Mouse (Mus musculus) neural tube, embryonic 12.5 days (tissue): ENCODE measurements around the gene Gne. TPM values are rescaled to one million over a fixed set of nuclear protein-coding genes. Genes with fewer than 3 reads are reported as not detected.
A peak's percentile ranks its signal among the peaks of the same experiment; 100 is the strongest.

Experiments
- ATAC-seq: fragments of 200-750 bp; cut with Nextera tagmentation; 2 replicates; pipeline ENCODE4 v1.8.0; 2017; ENCODE audit warnings: low read depth, mild to moderate bottlenecking, moderate TSS enrichment, moderate library complexity; ENCODE audit not compliant: low FRiP score
- H3K27ac ChIP-seq: fragments of 300-500 bp; sonication (generic); 2 replicates; pipeline ENCODE4 v1.5.1; 2016
- H3K27me3 ChIP-seq: fragments of 300-500 bp; sonication (generic); replicated peaks from 2 replicates; pipeline ENCODE4 v1.6.1; 2016; ENCODE audit warnings: mild to moderate bottlenecking
- H3K36me3 ChIP-seq: fragments of 300-500 bp; sonication (generic); 2 replicates; pipeline ENCODE4 v1.6.1; 2016; ENCODE audit warnings: mild to moderate bottlenecking
- H3K4me1 ChIP-seq: fragments of 300-500 bp; sonication (generic); 2 replicates; pipeline ENCODE4 v1.6.1; 2016
- H3K4me2 ChIP-seq: fragments of 300-500 bp; sonication (generic); replicated peaks from 2 replicates; pipeline ENCODE4 v1.6.1; 2016; ENCODE audit warnings: mild to moderate bottlenecking
- H3K4me3 ChIP-seq: fragments of 300-500 bp; sonication (generic); 2 replicates; pipeline ENCODE4 v1.5.1; 2016
- H3K9ac ChIP-seq: fragments of 300-500 bp; sonication (generic); 2 replicates; pipeline ENCODE4 v1.6.1; 2016; ENCODE audit warnings: mild to moderate bottlenecking
- H3K9me3 ChIP-seq: fragments of 300-500 bp; sonication (generic); 2 replicates; pipeline ENCODE4 v1.6.1; 2016; ENCODE audit warnings: mild to moderate bottlenecking
- WGBS: fragments of 180-500 bp; shearing (Covaris S2); methylation state at CpG from one replicate; pipeline ENCODE4 v1.1.7; 2016; 5-methylcytosine and 5-hydroxymethylcytosine counted together
- polyA plus RNA-seq: library from polyadenylated mRNA; unstranded; fragments of >200 nt; fragmentation: Nextera tagmentation; extraction: Ambion mirVana; gene quantifications from 2 replicates; pipeline ENCODE4 v1.2.1, GENCODE M21; 2016

The Gne gene
- 21.8 and 27.4 TPM in 2 replicates for polyA plus RNA-seq

DNA sequence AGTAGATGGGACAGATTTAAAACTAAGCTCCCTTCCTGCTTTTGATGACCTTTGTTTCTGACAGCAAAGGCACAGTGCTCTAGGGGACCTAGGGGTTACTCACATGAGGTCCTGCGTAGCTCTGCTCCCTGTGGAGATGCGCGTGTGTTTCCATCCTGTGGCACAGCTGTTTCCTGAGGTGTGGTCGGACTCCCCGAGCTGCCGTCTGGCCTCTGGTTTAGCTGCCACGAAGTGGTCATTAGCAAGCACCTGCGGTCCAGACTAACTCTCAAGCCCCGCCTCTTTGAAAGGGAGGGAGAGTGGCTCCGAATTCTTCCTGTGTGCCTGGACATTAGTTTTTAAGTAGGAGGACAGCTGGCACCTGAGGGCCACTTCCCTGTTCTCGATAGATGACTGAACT is at the start of gene Gne:
Gene Gne, minus strand, starts transcription at position 233 of the 400 bp plus-strand sequence.
- no peak for ATAC-seq
- Histone ChIP-seq H3K27ac (no peak within 1 kb of the TSS), H3K9me3 (no peaks in the 10 kb centered on the region), H3K4me1 (no peaks in the 10 kb centered on the region), H3K36me3 (no peaks in the 10 kb centered on the region), H3K4me2 (no peak within 1 kb of the TSS), H3K9ac (no peak within 1 kb of the TSS), H3K4me3 (no peak within 1 kb of the TSS), H3K27me3 (no peaks in the 10 kb centered on the region)
- 17% methylated on average over 11 of the region's 11 CpGs for WGBS

GRCm38 (mm10) chr4:44126805-44127204 is 42.8 kb upstream of the Gne start:
- H3K4me1 ChIP-seq, result no peaks in the 10 kb centered on the region
- H3K9ac ChIP-seq, result no peak overlapping the region
- no peaks in the 10 kb centered on the region for H3K27me3 ChIP-seq
- ATAC-seq, result no peak
- H3K36me3 ChIP-seq, result peaks cover 68% of the 10 kb centered on the region
- no peak overlapping the region for H3K4me2 ChIP-seq
- WGBS, result 95% methylated on average over 12 of the region's 12 CpGs
- no peak overlapping the region for H3K4me3 ChIP-seq
- no peak overlapping the region for H3K27ac ChIP-seq
- no peaks in the 10 kb centered on the region for H3K9me3 ChIP-seq

DNA sequence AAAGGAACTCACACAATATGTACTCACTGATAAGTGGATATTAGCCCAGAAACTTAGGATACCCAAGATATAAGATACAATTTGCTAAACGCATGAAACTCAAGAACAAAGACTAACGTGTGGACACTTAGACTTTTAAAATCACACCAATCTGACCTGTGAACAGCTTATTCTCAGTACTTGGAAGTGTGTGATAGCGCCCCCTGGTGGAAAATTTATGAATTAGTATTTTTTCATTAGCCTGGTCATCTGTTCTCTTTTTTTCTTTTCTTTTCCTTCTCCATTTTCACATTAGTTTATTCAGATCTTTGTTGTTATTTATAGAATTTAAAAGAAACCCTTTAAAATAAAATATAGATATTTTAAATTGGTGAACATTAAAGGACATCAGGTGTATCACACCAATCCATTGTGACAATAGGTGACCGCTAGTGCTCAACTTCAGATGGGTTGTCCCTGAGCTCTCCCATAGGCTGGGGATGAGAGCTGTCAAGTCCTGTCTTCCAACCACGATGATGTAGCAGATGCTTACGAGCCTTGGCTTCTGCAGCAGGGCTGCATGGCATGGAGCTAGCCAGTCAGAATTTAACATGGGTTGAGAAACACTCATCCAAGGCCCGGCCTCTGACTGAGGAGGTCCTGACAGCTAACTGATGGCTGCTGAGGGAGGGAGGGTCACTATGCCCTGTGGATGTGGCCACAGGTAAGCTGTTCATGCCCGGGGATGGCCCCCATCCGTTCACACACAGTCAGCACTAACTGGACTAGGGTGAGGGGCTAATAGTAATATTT is 35.6 kb upstream of the Gne start:
- Histone ChIP-seq H3K4me2 (no peak overlapping the region), H3K27me3 (no peaks in the 10 kb centered on the region), H3K9me3 (no peaks in the 10 kb centered on the region), H3K36me3 (peaks cover 8% of the 10 kb centered on the region; the same call in 1 of the 2 replicates), H3K9ac (no peak overlapping the region), H3K4me3 (no peak overlapping the region), H3K4me1 (no peaks in the 10 kb centered on the region), H3K27ac (no peak overlapping the region)
- 54% methylated on average over 9 of the region's 9 CpGs for WGBS
- no peak for ATAC-seq

DNA sequence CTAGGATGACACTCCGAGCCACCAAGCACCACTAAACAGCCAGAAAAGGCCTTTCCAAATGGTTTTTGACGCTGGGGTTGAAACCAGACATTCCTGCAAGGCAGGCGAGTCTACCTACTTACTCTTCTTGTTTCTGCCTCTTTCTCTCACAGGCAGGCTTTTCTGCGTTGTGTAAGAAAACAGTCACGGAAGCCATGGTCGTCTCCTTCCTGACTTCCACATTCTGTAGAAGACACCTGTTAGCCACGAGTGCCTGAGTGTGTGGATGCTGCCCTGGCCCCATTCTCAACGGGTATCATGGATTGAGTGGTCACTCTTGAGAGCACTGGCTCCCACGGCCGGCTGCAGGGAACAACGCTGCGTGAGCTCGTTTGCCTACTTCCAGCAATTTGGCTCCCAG is 31.1 kb upstream of the Gne start:
- no peak for ATAC-seq
- H3K27me3 ChIP-seq, result no peaks in the 10 kb centered on the region
- no peak overlapping the region for H3K27ac ChIP-seq
- no peak overlapping the region for H3K4me3 ChIP-seq
- WGBS, result 87% methylated on average over 13 of the region's 13 CpGs
- H3K9ac ChIP-seq, result no peak overlapping the region
- H3K4me2 ChIP-seq, result no peak overlapping the region
- H3K4me1 ChIP-seq, result no peaks in the 10 kb centered on the region
- no peaks in the 10 kb centered on the region for H3K9me3 ChIP-seq
- H3K36me3 ChIP-seq, result no peaks in the 10 kb centered on the region

DNA sequence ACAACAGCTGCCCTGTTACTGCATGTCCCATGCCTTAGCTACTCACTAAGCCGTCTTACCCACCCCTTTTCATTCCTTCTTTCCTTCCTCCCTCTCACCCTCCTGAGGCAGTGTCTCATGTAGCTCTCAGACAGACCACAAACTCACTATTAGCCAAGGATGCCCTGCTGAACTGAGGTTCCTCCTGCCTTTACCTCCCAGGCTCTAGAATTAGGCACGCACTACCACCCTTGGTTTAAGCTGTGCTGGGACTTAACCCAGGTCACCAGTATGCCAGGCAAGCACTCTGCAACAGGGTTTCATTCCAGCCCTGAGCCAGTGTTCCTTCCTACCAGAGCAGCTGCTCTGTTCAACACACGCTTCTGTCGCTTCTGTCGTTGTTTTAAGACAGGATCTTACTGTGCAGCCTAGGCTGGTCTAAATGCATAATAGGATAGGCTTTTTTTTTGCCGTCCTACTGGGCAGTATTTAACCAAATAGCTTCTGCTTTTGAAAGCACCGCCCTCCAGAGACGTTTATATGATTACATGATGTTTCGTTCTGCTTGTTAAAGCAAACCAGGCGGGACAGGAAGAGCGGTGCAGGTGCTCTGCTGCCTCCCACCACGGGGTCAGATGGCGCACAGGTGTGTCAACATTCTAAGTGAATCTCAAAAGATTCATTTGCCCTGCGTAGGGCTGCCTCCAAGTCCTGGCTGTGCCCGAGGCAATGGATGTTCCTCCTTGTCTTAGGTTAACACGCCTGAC is 29.6 kb upstream of the Gne start:
- Histone ChIP-seq H3K4me1 (no peaks in the 10 kb centered on the region), H3K36me3 (no peaks in the 10 kb centered on the region), H3K9me3 (no peaks in the 10 kb centered on the region), H3K4me3 (no peak overlapping the region), H3K9ac (no peak overlapping the region), H3K27ac (no peak overlapping the region), H3K4me2 (no peak overlapping the region), H3K27me3 (no peaks in the 10 kb centered on the region)
- 47% methylated on average over 16 of the region's 16 CpGs for WGBS
- no peak for ATAC-seq

GRCm38 (mm10) chr4:44112741-44113140 is 28.8 kb upstream of the Gne start:
- 34% methylated on average over 4 of the region's 4 CpGs for WGBS
- Histone ChIP-seq H3K27me3 (no peaks in the 10 kb centered on the region), H3K36me3 (no peaks in the 10 kb centered on the region), H3K4me2 (no peak overlapping the region), H3K27ac (no peak overlapping the region), H3K4me1 (no peaks in the 10 kb centered on the region), H3K4me3 (no peak overlapping the region), H3K9ac (no peak overlapping the region), H3K9me3 (no peaks in the 10 kb centered on the region)
- ATAC-seq, result no peak

- Histone ChIP-seq H3K27me3 (no peaks in the 10 kb centered on the region), H3K9me3 (no peaks in the 10 kb centered on the region), H3K9ac (no peak overlapping the region), H3K4me2 (no peak overlapping the region), H3K27ac (no peak overlapping the region), H3K4me3 (no peak overlapping the region), H3K36me3 (no peaks in the 10 kb centered on the region), H3K4me1 (no peaks in the 10 kb centered on the region)
- 56% methylated on average over 7 of the region's 7 CpGs for WGBS
- ATAC-seq, result no peak
Observed at GRCm38 (mm10) chr4:44110771-44111170, 26.8 kb upstream of the Gne start.

GRCm38 (mm10) chr4:44108297-44108696 is 24.3 kb upstream of the Gne start:
- no peak overlapping the region for H3K4me3 ChIP-seq
- no peak for ATAC-seq
- H3K27me3 ChIP-seq, result no peaks in the 10 kb centered on the region
- WGBS, result 88% methylated on average over 6 of the region's 6 CpGs
- no peaks in the 10 kb centered on the region for H3K36me3 ChIP-seq
- H3K9ac ChIP-seq, result no peak overlapping the region
- H3K4me2 ChIP-seq, result no peak overlapping the region
- H3K27ac ChIP-seq, result no peak overlapping the region
- H3K9me3 ChIP-seq, result no peaks in the 10 kb centered on the region
- H3K4me1 ChIP-seq, result peaks cover 11% of the 10 kb centered on the region

DNA sequence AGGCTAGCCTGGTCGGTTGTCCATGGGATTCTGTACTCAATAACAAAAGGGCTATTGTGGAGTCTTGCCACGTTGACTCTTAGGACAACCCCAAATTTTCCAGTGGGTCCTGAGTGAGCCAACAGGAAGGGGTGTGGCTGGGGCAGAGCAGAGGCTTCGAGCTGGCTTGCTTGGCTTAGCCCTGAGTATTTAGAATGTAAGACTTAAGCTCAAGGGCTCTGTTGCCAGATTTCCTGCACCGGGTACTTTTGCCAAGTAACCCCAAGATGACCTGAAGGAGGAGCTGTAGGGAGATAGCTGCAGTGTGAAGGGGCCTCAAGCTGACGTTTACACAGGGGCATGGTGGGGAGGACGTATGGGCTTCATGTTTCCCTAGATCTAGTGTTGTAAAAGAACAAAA is 23.4 kb upstream of the Gne start:
- H3K4me3 ChIP-seq, result no peak overlapping the region
- no peak for ATAC-seq
- WGBS, result 44% methylated on average over 6 of the region's 6 CpGs
- H3K27ac ChIP-seq, result no peak overlapping the region
- peaks cover 15% of the 10 kb centered on the region for H3K4me1 ChIP-seq
- H3K36me3 ChIP-seq, result no peaks in the 10 kb centered on the region
- H3K27me3 ChIP-seq, result no peaks in the 10 kb centered on the region
- H3K4me2 ChIP-seq, result no peak overlapping the region
- H3K9me3 ChIP-seq, result no peaks in the 10 kb centered on the region
- no peak overlapping the region for H3K9ac ChIP-seq

DNA sequence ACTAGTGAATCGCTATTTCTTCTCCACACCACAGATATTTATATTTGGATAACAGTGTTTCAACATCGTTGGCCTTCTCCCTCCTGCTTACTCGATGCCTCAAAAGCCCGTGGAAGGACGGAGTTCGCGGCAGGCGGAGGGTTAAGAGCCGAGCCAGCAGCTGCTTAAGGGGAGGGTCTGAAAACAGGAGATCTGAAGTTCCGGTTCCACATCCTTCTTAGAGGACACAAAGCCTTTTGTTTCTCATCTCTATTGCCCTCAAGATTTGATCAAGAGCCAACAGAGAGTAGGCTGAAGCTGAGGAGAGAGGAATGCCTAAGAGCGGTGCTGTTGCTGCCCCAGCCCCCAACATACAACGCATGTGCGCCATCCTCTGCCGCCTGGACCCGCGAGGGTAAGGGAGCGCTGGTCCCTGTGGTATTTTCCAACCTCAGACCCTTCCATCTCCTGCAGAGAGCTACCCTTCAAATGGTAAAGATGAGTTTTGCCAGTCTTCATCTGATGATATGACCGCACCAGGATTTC is 22.4 kb upstream of the Gne start:
- H3K27me3 ChIP-seq, result no peaks in the 10 kb centered on the region
- H3K27ac ChIP-seq, result no peak overlapping the region
- no peak for ATAC-seq
- 36% methylated on average over 18 of the region's 18 CpGs for WGBS
- H3K4me2 ChIP-seq, result peak overlapping the region; percentile 30
- peaks cover 15% of the 10 kb centered on the region for H3K4me1 ChIP-seq
- no peak overlapping the region for H3K4me3 ChIP-seq
- no peaks in the 10 kb centered on the region for H3K9me3 ChIP-seq
- H3K36me3 ChIP-seq, result no peaks in the 10 kb centered on the region
- H3K9ac ChIP-seq, result no peak overlapping the region

DNA sequence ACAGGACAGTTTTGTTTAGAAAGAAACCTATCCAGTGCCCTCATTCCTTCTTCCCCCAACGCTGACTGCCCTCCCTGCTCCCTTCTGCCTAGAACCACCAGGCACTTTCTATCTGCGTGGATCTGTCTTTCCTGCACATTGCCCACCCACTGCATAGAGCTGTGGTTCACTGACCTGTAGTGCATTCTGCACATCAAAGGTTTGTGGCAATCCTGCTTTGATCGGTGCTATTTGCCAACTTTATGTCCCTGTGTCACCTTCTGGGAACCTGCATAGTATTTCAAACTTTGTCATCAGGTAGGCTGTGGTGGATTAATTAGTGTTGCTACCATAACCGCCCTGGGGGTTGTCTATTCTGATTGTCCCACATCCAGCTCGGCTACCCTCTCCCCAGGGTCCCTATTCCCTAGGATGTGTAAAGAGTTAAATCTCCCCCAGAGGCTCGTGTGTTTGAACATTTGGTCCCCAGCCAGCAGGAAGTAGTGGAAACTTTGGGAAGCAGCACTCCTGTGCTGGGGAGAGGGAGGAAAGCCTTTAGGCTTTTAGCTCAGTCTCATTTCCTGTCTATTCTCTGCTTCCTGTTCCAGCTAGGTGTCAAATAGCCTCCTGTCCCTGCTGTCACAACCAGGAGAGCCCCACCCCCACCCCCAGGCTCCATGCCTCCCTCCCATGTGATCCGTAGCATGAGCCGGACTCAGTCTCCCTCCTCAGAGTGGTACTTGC is 20.4 kb upstream of the Gne start:
- H3K9ac ChIP-seq, result no peak overlapping the region
- no peaks in the 10 kb centered on the region for H3K36me3 ChIP-seq
- H3K9me3 ChIP-seq, result no peaks in the 10 kb centered on the region
- H3K4me2 ChIP-seq, result no peak overlapping the region
- H3K4me3 ChIP-seq, result no peak overlapping the region
- no peaks in the 10 kb centered on the region for H3K27me3 ChIP-seq
- peaks cover 15% of the 10 kb centered on the region for H3K4me1 ChIP-seq
- 46% methylated on average over 8 of the region's 8 CpGs for WGBS
- no peak for ATAC-seq
- H3K27ac ChIP-seq, result no peak overlapping the region

- Histone ChIP-seq H3K4me2 (no peak overlapping the region), H3K9me3 (no peaks in the 10 kb centered on the region), H3K4me1 (peaks cover 15% of the 10 kb centered on the region), H3K4me3 (no peak overlapping the region), H3K9ac (no peak overlapping the region), H3K36me3 (no peaks in the 10 kb centered on the region), H3K27me3 (no peaks in the 10 kb centered on the region), H3K27ac (no peak overlapping the region)
- ATAC-seq, result no peak
- WGBS, result 81% methylated on average over 8 of the region's 8 CpGs
Observed at GRCm38 (mm10) chr4:44103620-44104019, 19.6 kb upstream of the Gne start.
